Mouse (Mus musculus) heart, postnatal 14 days (tissue): Measurements from ENCODE around the gene Pias4. TPM values are rescaled to one million over a fixed set of nuclear protein-coding genes. Genes with fewer than 3 reads are reported as not detected.
"Not testable (repeated sequence)": the region's sequence is repeated elsewhere in the genome, so short reads cannot be mapped to it uniquely, and the experiment has no call there.

Experiments used
- DNase-seq, 2 experiments: peaks; one replicate each; pipeline ENCODE4 v3.0.0; 2021 to 2022
- intact Hi-C: fragments of 180-260 bp; cut with DNase I; formaldehyde crosslinking; loops from one replicate; pipeline ENCODE4 v1.15.1; 2025
- total RNA-seq, 2 experiments: library from RNA; stranded (reverse); gene quantifications; 2 replicates each; pipeline ENCODE4 v1.2.3; 2021

Gene Pias4
- total RNA-seq, 2 experiments from 2014 or later: 15.2 to 18.3 TPM

- intact Hi-C loops: no loop called here
- peak; percentile 89 to 92 for DNase-seq
Observed at GRCm38 (mm10) chr10:81192270-81192967, 24.7 kb upstream of the Pias4 start.

- DNase-seq: no peak
- intact Hi-C loops: no loop called here
Observed at GRCm38 (mm10) chr10:81191342-81191982, 23.7 kb upstream of the Pias4 start.

- no peak for DNase-seq
- intact Hi-C loops: no loop called here
Observed at GRCm38 (mm10) chr10:81190912-81191321, 23.2 kb upstream of the Pias4 start.

GRCm38 (mm10) chr10:81190236-81190911 lies 22.7 kb upstream of the Pias4 start:
- DNase-seq: peak in 1 of 2 experiments; percentile 56
- intact Hi-C loops: no loop called here

- DNase-seq: no peak
- intact Hi-C loops: no loop called here
Observed at GRCm38 (mm10) chr10:81189821-81190220, 22.1 kb upstream of the Pias4 start.

- intact Hi-C loops: no loop called here
- DNase-seq: no peak
Observed at GRCm38 (mm10) chr10:81187161-81187560, 19.4 kb upstream of the Pias4 start.

GRCm38 (mm10) chr10:81184765-81185164 lies 17.0 kb upstream of the Pias4 start:
- peak in 1 of 2 experiments; percentile 10 for DNase-seq
- intact Hi-C loops: no loop called here

GRCm38 (mm10) chr10:81183805-81184204 lies 16.1 kb upstream of the Pias4 start, which contains the start of gene 4930442H23Rik:
TSS of gene 4930442H23Rik (minus strand) at chr10:81183849.
- intact Hi-C loops: no loop called here
- DNase-seq: peak in 1 of 2 experiments; percentile 7

- intact Hi-C loops: no loop called here
Observed at GRCm38 (mm10) chr10:81182336-81183333, 14.9 kb upstream of the Pias4 start, which contains the start of gene Dapk3. TSS of gene Dapk3 (plus strand) at chr10:81183005.

GRCm38 (mm10) chr10:81181860-81182259 lies 14.1 kb upstream of the Pias4 start:
- intact Hi-C loops: not testable (repeated sequence)
- peak in 1 of 2 experiments; percentile 4 for DNase-seq

More at GRCm38 (mm10) chr10:81182336-81183333, 14.9 kb upstream of the Pias4 start, which contains the start of gene Dapk3:
- peak; percentile 94 for DNase-seq

- intact Hi-C loops: no loop called here
- DNase-seq: no peak
Observed at GRCm38 (mm10) chr10:81180946-81181345, 13.2 kb upstream of the Pias4 start.

GRCm38 (mm10) chr10:81179451-81180342 lies 12.0 kb upstream of the Pias4 start:
- peak in 1 of 2 experiments; percentile 9 for DNase-seq

GRCm38 (mm10) chr10:81178927-81179326 lies 11.2 kb upstream of the Pias4 start:
- DNase-seq: peak in 1 of 2 experiments; percentile 10
- intact Hi-C loops: loop anchor here (5.0 kb wide), 1 partner anchor 182 kb away; no protein-coding TSS in a partner anchor

More at GRCm38 (mm10) chr10:81179451-81180342, 12.0 kb upstream of the Pias4 start:
- intact Hi-C loops: loop anchor here (5.0 kb wide), 1 partner anchor 182 kb away; no protein-coding TSS in a partner anchor

GRCm38 (mm10) chr10:81177958-81178712 lies 10.4 kb upstream of the Pias4 start:
- intact Hi-C loops: loop anchor here (5.0 kb wide), 1 partner anchor 181 kb away; no protein-coding TSS in a partner anchor
- peak in 1 of 2 experiments; percentile 23 for DNase-seq

GRCm38 (mm10) chr10:81177491-81177925 lies 9.8 kb upstream of the Pias4 start:
- DNase-seq: peak in 1 of 2 experiments; percentile 37
- intact Hi-C loops: loop anchor here (5.0 kb wide), 1 partner anchor 180 kb away; no protein-coding TSS in a partner anchor

GRCm38 (mm10) chr10:81176466-81177271 lies 8.9 kb upstream of the Pias4 start, which contains the start of gene Eef2:
TSS of gene Eef2 (plus strand) at chr10:81176631.
- DNase-seq: peak; percentile 100
- intact Hi-C loops: loop anchor here (5.0 kb wide), 1 partner anchor 179 kb away; no protein-coding TSS in a partner anchor
